Mouse (Mus musculus) right cerebral cortex, postnatal 25 days (tissue): ENCODE data around the gene Btbd2.
"Not testable (repeated sequence)": the region's sequence is repeated elsewhere in the genome, so short reads cannot be mapped to it uniquely, and the experiment has no call there.

Experiments
- DNase-seq: peaks from one replicate; pipeline ENCODE4 v3.0.0; 2022

Btbd2 gene

GRCm38 (mm10) chr10:80668614-80669013 is 11.7 kb upstream of the Btbd2 start:
- no peak for DNase-seq

GRCm38 (mm10) chr10:80666837-80667412 is 10.1 kb upstream of the Btbd2 start:
- DNase-seq = no peak

GRCm38 (mm10) chr10:80665981-80666733 is 9.3 kb upstream of the Btbd2 start:
- DNase-seq = no peak

GRCm38 (mm10) chr10:80665459-80665858 is 8.6 kb upstream of the Btbd2 start:
- no peak for DNase-seq

- DNase-seq = no peak
Measured at GRCm38 (mm10) chr10:80665016-80665380, 8.1 kb upstream of the Btbd2 start.

GRCm38 (mm10) chr10:80664197-80665015 is 7.5 kb upstream of the Btbd2 start:
- DNase-seq = peak; percentile 40

GRCm38 (mm10) chr10:80663485-80664196 is 6.8 kb upstream of the Btbd2 start:
- no peak for DNase-seq

GRCm38 (mm10) chr10:80661149-80661548 is 4.3 kb upstream of the Btbd2 start:
- no peak for DNase-seq

GRCm38 (mm10) chr10:80659213-80659612 is 2.3 kb upstream of the Btbd2 start:
- DNase-seq = peak; percentile 67

- no peak for DNase-seq
Measured at GRCm38 (mm10) chr10:80658841-80659202, 2.0 kb upstream of the Btbd2 start.

- no peak for DNase-seq
Measured at GRCm38 (mm10) chr10:80658194-80658840, 1.4 kb upstream of the Btbd2 start.

- peak; percentile 88 for DNase-seq
Measured at GRCm38 (mm10) chr10:80656130-80656862, 575 bp downstream of the Btbd2 start.

GRCm38 (mm10) chr10:80655406-80656129 is 1.3 kb downstream of the Btbd2 start:
- DNase-seq = no peak

GRCm38 (mm10) chr10:80654866-80655265 is 2.0 kb downstream of the Btbd2 start:
- DNase-seq = no peak

- DNase-seq = no peak
Measured at GRCm38 (mm10) chr10:80653156-80653720, 3.6 kb downstream of the Btbd2 start.

- DNase-seq = peak; percentile 33
Measured at GRCm38 (mm10) chr10:80650392-80650791, 6.5 kb downstream of the Btbd2 start.

- not testable (repeated sequence) for DNase-seq
Measured at GRCm38 (mm10) chr10:80649910-80650309, 7.0 kb downstream of the Btbd2 start.

- no peak for DNase-seq
Measured at GRCm38 (mm10) chr10:80646936-80647335, 9.9 kb downstream of the Btbd2 start.

GRCm38 (mm10) chr10:80635345-80635744 is 21.5 kb downstream of the Btbd2 start:
- no peak for DNase-seq

GRCm38 (mm10) chr10:80628925-80629324 is 27.9 kb downstream of the Btbd2 start:
- no peak for DNase-seq

- DNase-seq = no peak
Measured at GRCm38 (mm10) chr10:80627685-80628084, 29.2 kb downstream of the Btbd2 start.
